Comparison of ENCODE assay signal across 7 mouse cellular contexts in the genomic region with DNA sequence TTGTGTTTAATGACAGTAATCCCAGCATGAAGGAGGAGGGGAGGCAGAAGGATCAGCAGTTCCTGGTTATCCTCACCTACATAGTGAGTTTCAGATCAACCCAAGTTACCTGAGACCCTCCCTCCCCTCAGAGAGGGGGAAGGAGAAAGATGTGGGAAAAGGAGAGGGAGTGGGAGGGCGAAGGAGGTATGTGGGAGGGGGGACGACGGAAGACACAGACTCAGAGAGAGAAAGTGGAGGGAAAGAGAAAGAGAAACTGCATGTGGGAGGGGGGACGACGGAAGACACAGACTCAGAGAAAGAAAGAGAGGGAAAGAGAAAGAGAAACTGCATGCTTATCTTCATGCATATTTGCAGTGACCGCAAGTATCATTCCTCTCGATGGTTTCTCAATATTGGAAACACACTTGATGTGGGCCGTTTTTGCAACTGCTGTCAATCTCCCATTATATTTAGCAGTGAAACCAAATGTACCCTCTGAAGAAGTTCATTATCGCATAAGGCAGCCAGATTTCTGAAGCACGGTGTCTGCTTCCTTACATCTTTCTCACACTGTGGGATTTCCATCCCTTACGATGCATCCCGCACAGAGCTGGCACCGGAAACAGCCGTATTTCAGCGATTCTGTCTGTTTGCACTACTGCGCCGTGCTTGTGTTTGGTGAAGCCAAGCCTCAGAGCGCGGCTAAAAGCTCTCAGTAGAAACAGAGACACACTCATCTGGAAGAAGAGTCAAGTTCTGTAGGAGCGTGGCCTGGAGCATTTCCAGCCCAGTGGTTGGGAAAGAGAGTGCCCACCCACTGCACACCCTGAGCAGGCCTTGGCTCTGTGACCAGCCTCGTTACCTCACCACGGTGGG. TPM values are rescaled to one million over a fixed set of nuclear protein-coding genes. Genes with fewer than 3 reads are reported as not detected.
DNase-seq lines count a peak whose midpoint lies in the region; ATAC-seq and TF ChIP-seq lines count a peak whose summit lies in the region.

No protein-coding gene starts in this region.

- no peak overlapping the region for H3K4me2 ChIP-seq in kidney, embryonic 16.5 days (replicated peaks; ENCODE audit: low read depth, low read length)
- H3K4me2 ChIP-seq in CH12.LX (ENCODE audit: insufficient read depth, low read depth, poor library complexity, severe bottlenecking): peak overlapping the region; percentile 88
- peak overlapping the region; percentile 43 for H3K4me2 ChIP-seq in embryonic facial prominence, embryonic 14.5 days (ENCODE audit: low read depth, low read length)
- peak overlapping the region; percentile 11 for H3K4me2 ChIP-seq in stomach, embryonic 16.5 days (ENCODE audit: low read depth, low read length)

- H3K27me3 ChIP-seq in kidney, embryonic 16.5 days (ENCODE audit: insufficient read depth, low read length): no peaks in the 10 kb centered on the region
- H3K27me3 ChIP-seq in CH12.LX (replicated peaks): no peaks in the 10 kb centered on the region
- no peaks in the 10 kb centered on the region for H3K27me3 ChIP-seq in embryonic facial prominence, embryonic 14.5 days (replicated peaks; ENCODE audit: control insufficient read depth, insufficient read depth, low read length)
- no peaks in the 10 kb centered on the region for H3K27me3 ChIP-seq in stomach, embryonic 16.5 days (ENCODE audit: control insufficient read depth, insufficient read depth, low read length)

- no peaks in the 10 kb centered on the region for H3K36me3 ChIP-seq in kidney, embryonic 16.5 days (ENCODE audit: insufficient read depth, low read length)
- no peaks in the 10 kb centered on the region for H3K36me3 ChIP-seq in CH12.LX (replicated peaks in 1 of 2; ENCODE audit: control insufficient read depth in 1 of 2, insufficient read depth in 1 of 2, low read length in 1 of 2)
- no peaks in the 10 kb centered on the region for H3K36me3 ChIP-seq in embryonic facial prominence, embryonic 14.5 days (ENCODE audit: control insufficient read depth, insufficient read depth, low read length)
- H3K36me3 ChIP-seq in stomach, embryonic 16.5 days (ENCODE audit: control insufficient read depth, insufficient read depth, low read length): no peaks in the 10 kb centered on the region

- peaks cover 2% of the 10 kb centered on the region; the same call in 1 of the 2 replicates for H3K4me1 ChIP-seq in kidney, embryonic 16.5 days (ENCODE audit: insufficient read depth, low read length)
- H3K4me1 ChIP-seq in CH12.LX (ENCODE audit: control insufficient read depth in 1 of 2, insufficient read depth in 2 of 2): peaks cover 0 to 13% of the 10 kb centered on the region in 2 experiments; a peak in 2 of 4 replicates
- peaks cover 8% of the 10 kb centered on the region; the same call in 1 of the 2 replicates for H3K4me1 ChIP-seq in embryonic facial prominence, embryonic 14.5 days (ENCODE audit: control insufficient read depth, insufficient read depth, low read length)
- no peaks in the 10 kb centered on the region for H3K4me1 ChIP-seq in stomach, embryonic 16.5 days (ENCODE audit: control insufficient read depth, insufficient read depth, low read length)

- dilution Hi-C loops in CH12.LX (cut with MboI; ENCODE audit: extremely low pct_ligation_motif_present, extremely low pct_unique_long_range_greater_than_20kb, low sequenced_read_pairs): no loop called here

- in situ Hi-C loops in CH12.LX (cut with MboI; ENCODE audit: low pct_ligation_motif_present, low pct_unique_long_range_greater_than_20kb, low sequenced_read_pairs): no loop called here

- TF ChIP-seq RAD21 in CH12.LX (IDR thresholded peaks at IDR 0.05; ENCODE audit: low read depth, low read length): no peak

- H3K79me2 ChIP-seq in CH12.LX (replicated peaks; ENCODE audit: control insufficient read depth, extremely low read depth, insufficient read depth, poor library complexity, severe bottlenecking): no peaks in the 10 kb centered on the region

- no peak for TF ChIP-seq CTCF in CH12.LX (conservative IDR thresholded peaks at IDR 0.05 in 1 of 2, IDR thresholded peaks at IDR 0.05 in 1 of 2; ENCODE audit: low read depth in 2 of 2, low read length in 2 of 2)

- no peak overlapping the region for H3K4me3 ChIP-seq in kidney, embryonic 16.5 days (ENCODE audit: low read length)
- peak overlapping the region; percentile 10 to 49 (median 44) for H3K4me3 ChIP-seq in CH12.LX (replicated peaks in 1 of 3; ENCODE audit: low read depth in 2 of 3, low read length in 2 of 3, poor library complexity in 1 of 3)
- peak overlapping the region; percentile 1 for H3K4me3 ChIP-seq in embryonic facial prominence, embryonic 14.5 days (ENCODE audit: low read depth, low read length)
- H3K4me3 ChIP-seq in stomach, embryonic 16.5 days (replicated peaks; ENCODE audit: low read length): no peak overlapping the region

- H3K9me3 ChIP-seq in kidney, embryonic 16.5 days (ENCODE audit: low read length): no peaks in the 10 kb centered on the region
- no peaks in the 10 kb centered on the region for H3K9me3 ChIP-seq in CH12.LX (replicated peaks; ENCODE audit: low read length)
- H3K9me3 ChIP-seq in embryonic facial prominence, embryonic 14.5 days (ENCODE audit: control insufficient read depth, low read length): no peaks in the 10 kb centered on the region
- no peaks in the 10 kb centered on the region for H3K9me3 ChIP-seq in stomach, embryonic 16.5 days (replicated peaks; ENCODE audit: control insufficient read depth, low read length)

- TF ChIP-seq EP300 in CH12.LX (IDR thresholded peaks at IDR 0.05; ENCODE audit: low read length): peak; percentile 70

- DNase-seq in kidney, adult 11 months: no peak
- DNase-seq in CH12.LX (ENCODE audit: extremely low read depth): peak; percentile 52
- peak; percentile 86 for DNase-seq in embryonic facial prominence, embryonic 14.5 days (ENCODE audit: low spot score)
- peak; percentile 47 to 65 for DNase-seq in layer of hippocampus, postnatal 14 days (ENCODE audit: low spot score in 2 of 2)
- DNase-seq in urinary bladder, postnatal 25 days (ENCODE audit: low spot score): no peak

- H3K9ac ChIP-seq in kidney, embryonic 16.5 days (replicated peaks; ENCODE audit: low read length): no peak overlapping the region
- H3K9ac ChIP-seq in CH12.LX (ENCODE audit: insufficient read depth, low read depth): 0 out of 2 replicates have a peak overlapping the region, but pooled peaks have one; percentile 21
- H3K9ac ChIP-seq in embryonic facial prominence, embryonic 14.5 days (ENCODE audit: low read depth, low read length): no peak overlapping the region
- no peak overlapping the region for H3K9ac ChIP-seq in stomach, embryonic 16.5 days (ENCODE audit: low read length)

- 64% methylated on average over 22 of the region's 22 CpGs for WGBS in kidney, embryonic 16.5 days
- 50% methylated on average over 22 of the region's 22 CpGs for WGBS in embryonic facial prominence, embryonic 14.5 days
- WGBS in stomach, embryonic 16.5 days: 63% methylated on average over 22 of the region's 22 CpGs

- 0 out of 2 replicates have a peak, but pooled peaks have one; percentile 51 for ATAC-seq in kidney, embryonic 16.5 days (ENCODE audit: low FRiP score, low TSS enrichment)
- ATAC-seq in embryonic facial prominence, embryonic 14.5 days (ENCODE audit: low read depth): 0 out of 2 replicates have a peak, but pooled peaks have one; percentile 57
- no peak for ATAC-seq in stomach, embryonic 16.5 days (ENCODE audit: insufficient read depth, low FRiP score)

- no peak overlapping the region for H3K27ac ChIP-seq in kidney, embryonic 16.5 days (ENCODE audit: low read length)
- no peak overlapping the region for H3K27ac ChIP-seq in CH12.LX (ENCODE audit: insufficient read depth, low read depth)
- H3K27ac ChIP-seq in embryonic facial prominence, embryonic 14.5 days (replicated peaks; ENCODE audit: low read depth, low read length): peak overlapping the region; percentile 67
- H3K27ac ChIP-seq in stomach, embryonic 16.5 days (ENCODE audit: low read length): no peak overlapping the region

- TF ChIP-seq POLR2A in CH12.LX (IDR thresholded peaks at IDR 0.05; ENCODE audit: low read depth, low read length): no peak

TF ChIP-seq in CH12.LX, 34 proteins besides CTCF, POLR2A, EP300 and RAD21:
- peak; percentile 78 for TF ChIP-seq MAX (IDR thresholded peaks at IDR 0.05; ENCODE audit: low read length)
- TF ChIP-seq E2F4 (IDR thresholded peaks at IDR 0.05; ENCODE audit: insufficient replicate concordance, low read depth, low read length): 0 out of 2 replicates have a peak, but pooled peaks have one; percentile 12
- TF ChIP-seq IRF4 (IDR thresholded peaks at IDR 0.05; ENCODE audit: low read depth, low read length): peak; percentile 82
- no peak for TF ChIP-seq USF2 (conservative IDR thresholded peaks at IDR 0.05; ENCODE audit: low read depth, low read length)
- TF ChIP-seq SMC3 (IDR thresholded peaks at IDR 0.05; ENCODE audit: low read depth, low read length): no peak
- TF ChIP-seq BHLHE40 (IDR thresholded peaks at IDR 0.05; ENCODE audit: low read depth, low read length): 0 out of 2 replicates have a peak, but pooled peaks have one; percentile 32
- TF ChIP-seq TCF12 (IDR thresholded peaks at IDR 0.05; ENCODE audit: low read depth, low read length): 0 out of 2 replicates have a peak, but pooled peaks have one; percentile 41
- TF ChIP-seq MAFK (IDR thresholded peaks at IDR 0.05; ENCODE audit: insufficient replicate concordance, low read length): peak; percentile 41; the same call in 1 of the 2 replicates
- no peak for TF ChIP-seq PAX5 (IDR thresholded peaks at IDR 0.05; ENCODE audit: low read length)
- TF ChIP-seq MYC (IDR thresholded peaks at IDR 0.05; ENCODE audit: low read depth, low read length): 0 out of 2 replicates have a peak, but pooled peaks have one; percentile 30
- peak; percentile 91 for TF ChIP-seq MAZ (IDR thresholded peaks at IDR 0.05; ENCODE audit: low read depth, low read length)
- 0 out of 2 replicates have a peak, but pooled peaks have one; percentile 16 for TF ChIP-seq RCOR1 (conservative IDR thresholded peaks at IDR 0.05; ENCODE audit: low read depth, low read length)
- no peak for TF ChIP-seq JUND (conservative IDR thresholded peaks at IDR 0.05; ENCODE audit: low read depth, low read length)
- peak; percentile 83 for TF ChIP-seq ETS1 (conservative IDR thresholded peaks at IDR 0.05; ENCODE audit: low read depth, low read length)

RNA-seq across cellular contexts. Expression of a gene that starts 58.6 kb away (rescaled TPM):
- 18.0 and 25.7 TPM in 2 replicates for polyA plus RNA-seq in kidney, embryonic 16.5 days (2015; fragmentation: Nextera tagmentation; extraction: Ambion mirVana)
- total RNA-seq in CH12.LX (2012; rRNA removed): 0.08 TPM in 1 of 2 replicates, not detected in the other
- 0.03 TPM in 1 of 2 replicates, not detected in the other for total RNA-seq in CH12.LX (2014; rRNA removed)
- 0.04 TPM in 1 of 2 replicates, not detected in the other for polyA plus RNA-seq in CH12.LX (2012; ENCODE audit: insufficient read length, low read depth)
- polyA plus RNA-seq in embryonic facial prominence, embryonic 14.5 days (2014; fragmentation: Nextera tagmentation; extraction: Ambion mirVana): 18.0 and 18.2 TPM in 2 replicates
- total RNA-seq in layer of hippocampus, postnatal 14 days (2021): 10 to 100 TPM; 30.7 to 34.3 TPM
- 18.0 and 18.9 TPM in 2 replicates for polyA plus RNA-seq in stomach, embryonic 16.5 days (2015; fragmentation: Nextera tagmentation; extraction: Ambion mirVana)

Comparison
In these comparisons a context has a peak if more than half of its experiments do, and no peak if none do; other contexts are left out.
1. H3K4me3 ChIP-seq: peak in CH12.LX (3 of 3) and embryonic facial prominence, embryonic 14.5 days (single experiment); none in kidney, embryonic 16.5 days (single experiment) and stomach, embryonic 16.5 days (single experiment).
2. DNase-seq: peak in CH12.LX (single experiment), embryonic facial prominence, embryonic 14.5 days (single experiment) and layer of hippocampus, postnatal 14 days (2 of 2); none in kidney, adult 11 months (single experiment) and urinary bladder, postnatal 25 days (single experiment).
3. RNA of a gene that starts 58.6 kb away (polyA plus RNA-seq): 18.0 to 18.9 TPM in stomach, embryonic 16.5 days, 18.0 to 18.2 TPM in embryonic facial prominence, embryonic 14.5 days and 18.0 to 25.7 TPM in kidney, embryonic 16.5 days; 0.04 TPM in CH12.LX; every median in the first group is over 10 times any median in the second.